Mouse (Mus musculus) hindbrain, embryonic 11.5 days (tissue): ENCODE measurements at regions not wholly inside any gene's neighbourhood (a gene's known extent, or its start where the extent isn't known, plus 50 kb on each side); places are given as distances from the start of the nearest gene placed in this dataset.

Experiments
- ATAC-seq: fragments of 200-750 bp; cut with Nextera tagmentation; 2 replicates; pipeline ENCODE4 v1.8.0; 2017; ENCODE audit warnings: mild to moderate bottlenecking, moderate TSS enrichment, moderate library complexity; ENCODE audit not compliant: low FRiP score
- DNase-seq: peaks from one replicate; pipeline ENCODE4 v3.0.0-alpha.2; 2015; ENCODE audit warnings: low spot score
- H3K27ac ChIP-seq: fragments of 300-500 bp; sonication (generic); 2 replicates; pipeline ENCODE4 v1.5.1; 2014; ENCODE audit warnings: mild to moderate bottlenecking, low read depth, low read length
- H3K27me3 ChIP-seq: fragments of 300-500 bp; sonication (generic); 2 replicates; pipeline ENCODE4 v1.6.1; 2014; ENCODE audit warnings: mild to moderate bottlenecking, low read length, moderate library complexity, mixed read lengths; ENCODE audit not compliant: control insufficient read depth, insufficient read depth
- H3K36me3 ChIP-seq: fragments of 300-500 bp; sonication (generic); 2 replicates; pipeline ENCODE4 v1.6.1; 2014; ENCODE audit warnings: mild to moderate bottlenecking, low read length, moderate library complexity, mixed read lengths; ENCODE audit not compliant: control insufficient read depth, insufficient read depth
- H3K4me1 ChIP-seq: fragments of 300-500 bp; sonication (generic); replicated peaks from 2 replicates; pipeline ENCODE4 v1.6.1; 2014; ENCODE audit warnings: low read length, mixed read lengths; ENCODE audit not compliant: control insufficient read depth, insufficient read depth
- H3K4me2 ChIP-seq: fragments of 300-500 bp; sonication (generic); replicated peaks from 2 replicates; pipeline ENCODE4 v1.6.1; 2014; ENCODE audit warnings: mild to moderate bottlenecking, low read depth, low read length
- H3K4me3 ChIP-seq: fragments of 300-500 bp; sonication (generic); 2 replicates; pipeline ENCODE4 v1.5.1; 2014; ENCODE audit warnings: low read depth, low read length
- H3K9ac ChIP-seq: fragments of 300-500 bp; sonication (generic); 2 replicates; pipeline ENCODE4 v1.6.1; 2014; ENCODE audit warnings: low read depth, low read length
- H3K9me3 ChIP-seq: fragments of 300-500 bp; sonication (generic); 2 replicates; pipeline ENCODE4 v1.6.1; 2016; ENCODE audit warnings: low read length; ENCODE audit not compliant: control insufficient read depth
- WGBS: fragments of 180-500 bp; shearing (Covaris S2); extraction: QIAGEN DNeasy Blood & Tissue Kit; methylation state at CpG from one replicate; pipeline ENCODE4 v1.1.7; 2014; 5-methylcytosine and 5-hydroxymethylcytosine counted together

DNA sequence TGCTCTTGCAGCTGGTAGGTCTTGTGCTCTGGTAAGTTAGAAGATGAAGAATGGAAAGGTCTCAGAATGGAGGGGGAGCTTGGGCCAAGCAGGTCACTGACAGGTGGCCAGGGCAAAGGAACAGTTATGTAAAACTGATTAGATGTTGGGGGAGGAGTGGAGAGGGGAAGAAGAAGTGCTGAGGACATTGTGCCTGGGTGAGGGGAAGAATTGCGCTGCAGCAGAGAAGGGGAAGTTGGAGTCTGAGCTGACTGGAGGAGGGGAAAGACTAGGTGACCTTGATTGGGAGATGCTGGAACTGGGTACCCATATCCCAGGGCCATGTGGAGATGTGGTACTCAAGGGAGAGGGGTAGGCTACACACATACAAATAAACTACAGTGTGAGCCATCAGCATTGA is 193.5 kb downstream of the Pten start:
- ATAC-seq (no peak), DNase-seq (no peak)
- Histone ChIP-seq H3K4me3 (no peak overlapping the region), H3K9me3 (no peaks in the 10 kb centered on the region), H3K9ac (no peak overlapping the region), H3K4me1 (no peaks in the 10 kb centered on the region; the same call in 1 of the 2 replicates), H3K27ac (no peak overlapping the region), H3K4me2 (no peak overlapping the region), H3K36me3 (no peaks in the 10 kb centered on the region), H3K27me3 (no peaks in the 10 kb centered on the region)
- WGBS, result 81% methylated on average over 1 of the region's 1 CpGs

DNA sequence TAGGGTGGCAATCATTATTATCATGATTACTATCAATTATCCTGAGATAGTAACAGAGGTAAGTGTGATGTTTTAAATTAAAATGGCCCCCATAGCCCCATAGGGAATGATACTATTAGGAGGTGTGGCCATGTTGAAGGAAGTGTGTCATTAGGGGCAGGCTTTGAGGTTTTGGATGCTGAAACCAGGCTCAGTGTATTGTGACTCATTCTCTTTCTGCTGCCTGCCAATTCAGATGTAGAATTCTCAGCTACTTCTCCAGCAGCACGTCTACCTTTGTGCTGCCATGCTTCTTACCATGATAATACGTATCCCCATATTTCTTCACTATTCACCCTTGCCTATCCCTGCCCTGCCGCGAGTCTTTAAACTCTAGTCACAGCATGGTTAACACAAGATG is 195.1 kb downstream of the Pten start:
- no peaks in the 10 kb centered on the region for H3K36me3 ChIP-seq
- H3K27ac ChIP-seq, result no peak overlapping the region
- no peaks in the 10 kb centered on the region for H3K9me3 ChIP-seq
- ATAC-seq (no peak), DNase-seq (no peak)
- WGBS, result 92% methylated on average over 4 of the region's 4 CpGs
- H3K4me1 ChIP-seq, result no peaks in the 10 kb centered on the region; the same call in 1 of the 2 replicates
- no peaks in the 10 kb centered on the region for H3K27me3 ChIP-seq
- no peak overlapping the region for H3K4me2 ChIP-seq
- no peak overlapping the region for H3K9ac ChIP-seq
- no peak overlapping the region for H3K4me3 ChIP-seq

DNA sequence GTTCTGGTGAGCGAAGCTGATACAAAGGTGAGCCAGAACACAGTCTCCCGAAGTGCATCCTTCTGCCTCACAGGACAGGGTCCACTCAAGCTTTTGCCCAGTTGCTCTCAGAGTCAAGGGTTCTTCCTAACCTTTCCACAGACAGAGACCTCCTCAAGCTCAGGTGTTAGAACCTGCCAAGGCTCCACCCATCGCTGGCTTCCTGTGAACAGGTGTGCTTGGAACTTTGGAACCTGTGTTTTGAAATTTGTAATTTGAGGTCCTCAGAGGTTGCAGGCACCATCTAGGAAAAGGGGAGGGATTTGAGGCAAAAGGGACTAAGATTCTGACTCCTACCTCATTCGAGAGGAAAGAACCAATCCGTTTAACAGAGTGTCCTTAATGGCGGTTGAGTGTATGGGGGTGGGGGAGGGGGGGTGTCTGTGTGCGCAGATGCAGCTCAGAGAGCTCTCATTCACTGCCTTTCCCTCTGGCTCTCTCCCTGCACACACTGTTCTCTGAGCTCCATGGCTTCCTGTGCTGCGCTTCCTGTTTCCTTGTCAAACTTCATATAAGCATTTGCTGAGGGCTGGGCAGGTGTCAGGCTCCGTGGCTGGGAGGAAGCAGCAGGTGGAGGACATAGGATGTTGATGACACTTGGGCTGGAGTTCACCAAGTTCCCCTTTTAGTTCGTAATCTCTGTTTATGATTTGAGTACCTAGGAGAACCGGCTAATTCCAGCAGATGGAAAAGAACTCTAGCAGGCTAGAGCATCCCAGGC is 195.8 kb downstream of the Pten start:
- DNase-seq (no peak), ATAC-seq (no peak)
- H3K9ac ChIP-seq, result no peak overlapping the region
- H3K36me3 ChIP-seq, result no peaks in the 10 kb centered on the region
- no peak overlapping the region for H3K4me2 ChIP-seq
- no peak overlapping the region for H3K4me3 ChIP-seq
- WGBS, result 73% methylated on average over 11 of the region's 11 CpGs
- H3K27me3 ChIP-seq, result no peaks in the 10 kb centered on the region
- H3K9me3 ChIP-seq, result no peaks in the 10 kb centered on the region
- H3K27ac ChIP-seq, result no peak overlapping the region
- H3K4me1 ChIP-seq, result no peaks in the 10 kb centered on the region; the same call in 1 of the 2 replicates

DNA sequence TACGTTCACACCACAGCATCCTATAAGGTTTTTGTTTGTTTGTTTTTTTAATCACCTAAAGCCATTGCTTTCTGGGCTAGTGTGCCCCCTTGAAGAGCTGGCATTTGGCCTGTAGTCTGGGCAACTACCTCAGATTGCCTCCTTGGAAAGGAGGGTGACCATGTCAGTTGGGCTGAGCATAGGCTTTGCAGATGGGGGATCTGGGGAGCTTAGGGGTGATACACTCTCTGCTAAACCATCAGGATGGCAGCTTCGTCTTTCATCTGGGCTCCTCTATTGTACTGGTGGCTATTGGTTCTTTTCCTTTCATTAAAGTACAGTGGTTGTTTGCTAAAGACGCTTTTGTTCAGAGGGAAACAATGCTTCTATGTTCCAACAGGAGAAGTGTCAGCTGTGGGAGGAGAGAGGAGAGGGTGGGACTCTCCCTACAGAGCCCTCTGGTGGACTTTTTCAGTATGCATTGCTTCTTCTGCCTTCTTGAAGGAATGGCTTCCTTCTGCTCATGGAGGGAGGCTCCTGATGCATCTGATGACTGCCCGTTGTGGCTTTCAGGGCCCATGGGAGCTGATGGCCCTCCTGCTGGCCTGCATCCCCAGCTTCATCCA is 196.8 kb downstream of the Pten start:
- H3K4me1 ChIP-seq, result no peaks in the 10 kb centered on the region; the same call in 1 of the 2 replicates
- WGBS, result 43% methylated on average over 4 of the region's 4 CpGs
- no peaks in the 10 kb centered on the region for H3K9me3 ChIP-seq
- DNase-seq (peak; percentile 56), ATAC-seq (no peak)
- no peak overlapping the region for H3K4me2 ChIP-seq
- no peaks in the 10 kb centered on the region for H3K36me3 ChIP-seq
- no peak overlapping the region for H3K27ac ChIP-seq
- no peaks in the 10 kb centered on the region for H3K27me3 ChIP-seq
- H3K4me3 ChIP-seq, result no peak overlapping the region
- no peak overlapping the region for H3K9ac ChIP-seq

DNA sequence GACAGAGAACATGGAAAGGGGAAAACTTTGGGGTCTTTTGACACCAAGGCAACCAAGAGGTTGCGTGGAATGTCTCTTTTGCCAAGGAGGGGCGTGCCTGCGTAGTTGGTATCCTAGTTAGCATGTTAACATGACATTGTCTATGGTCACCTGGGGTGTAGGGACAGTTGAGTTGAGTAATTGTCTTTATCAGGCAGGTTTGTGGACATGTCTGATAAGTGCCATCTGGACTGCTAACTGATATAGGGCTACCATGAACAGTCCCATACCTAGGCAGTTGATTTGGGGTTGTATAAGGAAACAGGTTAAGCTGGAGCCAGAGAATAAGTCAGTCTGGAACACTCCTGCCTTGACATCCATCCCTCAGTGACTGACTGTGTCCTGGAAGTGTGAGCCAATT is 197.6 kb downstream of the Pten start:
- WGBS, result 89% methylated on average over 3 of the region's 3 CpGs
- H3K9ac ChIP-seq, result no peak overlapping the region
- no peak for DNase-seq

DNA sequence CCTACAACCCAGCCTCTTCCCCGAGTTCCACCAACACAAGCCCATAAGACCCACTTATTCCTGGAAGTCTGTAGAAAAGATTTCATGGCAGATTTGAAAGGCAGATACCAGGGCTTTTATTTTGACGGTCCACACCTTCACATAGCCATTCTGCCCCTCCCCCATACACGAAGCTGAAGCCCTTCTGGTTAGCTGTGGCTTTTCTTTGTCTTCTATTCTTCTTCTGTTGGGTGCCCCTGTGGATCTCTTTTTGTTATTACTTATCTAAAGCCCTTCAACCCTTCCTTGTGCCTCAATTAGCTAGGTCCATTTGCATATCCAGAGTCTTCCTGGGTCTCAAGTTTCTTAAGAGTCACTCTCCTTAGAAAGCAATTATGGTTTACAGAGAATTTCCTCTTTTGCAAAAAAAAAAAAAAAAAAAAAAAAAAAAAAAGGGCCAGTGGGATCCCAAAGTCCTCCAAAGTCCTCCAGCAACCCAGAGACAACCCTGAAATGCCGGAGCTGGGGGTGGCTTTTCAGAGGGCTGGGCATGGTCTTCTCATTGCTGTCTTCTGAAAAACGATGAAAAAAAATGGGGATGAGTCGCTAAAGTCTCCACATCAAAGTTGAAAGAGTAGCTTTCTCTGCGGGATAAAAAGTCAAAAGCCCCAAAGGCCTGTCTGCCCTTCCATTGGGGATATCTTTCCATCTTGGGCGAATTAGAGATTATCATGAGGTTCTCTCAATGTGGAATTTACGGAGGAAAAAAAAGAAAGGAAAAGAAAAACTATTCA is 199.0 kb downstream of the Pten start:
- DNase-seq, result peak; percentile 60
- Histone ChIP-seq H3K4me2 (peak overlapping the region; percentile 27; the same call in 1 of the 2 replicates), H3K4me3 (no peak overlapping the region), H3K27me3 (no peaks in the 10 kb centered on the region), H3K27ac (no peak overlapping the region), H3K36me3 (no peaks in the 10 kb centered on the region), H3K9me3 (no peaks in the 10 kb centered on the region), H3K9ac (no peak overlapping the region), H3K4me1 (no peaks in the 10 kb centered on the region; the same call in 1 of the 2 replicates)
- 3% methylated on average over 9 of the region's 9 CpGs for WGBS
- no peak for ATAC-seq

More for the DNA sequence above, 197.6 kb downstream of the Pten start:
- no peak for ATAC-seq
- no peaks in the 10 kb centered on the region; the same call in 1 of the 2 replicates for H3K4me1 ChIP-seq
- H3K4me2 ChIP-seq, result no peak overlapping the region
- no peak overlapping the region for H3K27ac ChIP-seq
- no peaks in the 10 kb centered on the region for H3K27me3 ChIP-seq
- no peaks in the 10 kb centered on the region for H3K36me3 ChIP-seq
- H3K4me3 ChIP-seq, result no peak overlapping the region
- no peaks in the 10 kb centered on the region for H3K9me3 ChIP-seq

DNA sequence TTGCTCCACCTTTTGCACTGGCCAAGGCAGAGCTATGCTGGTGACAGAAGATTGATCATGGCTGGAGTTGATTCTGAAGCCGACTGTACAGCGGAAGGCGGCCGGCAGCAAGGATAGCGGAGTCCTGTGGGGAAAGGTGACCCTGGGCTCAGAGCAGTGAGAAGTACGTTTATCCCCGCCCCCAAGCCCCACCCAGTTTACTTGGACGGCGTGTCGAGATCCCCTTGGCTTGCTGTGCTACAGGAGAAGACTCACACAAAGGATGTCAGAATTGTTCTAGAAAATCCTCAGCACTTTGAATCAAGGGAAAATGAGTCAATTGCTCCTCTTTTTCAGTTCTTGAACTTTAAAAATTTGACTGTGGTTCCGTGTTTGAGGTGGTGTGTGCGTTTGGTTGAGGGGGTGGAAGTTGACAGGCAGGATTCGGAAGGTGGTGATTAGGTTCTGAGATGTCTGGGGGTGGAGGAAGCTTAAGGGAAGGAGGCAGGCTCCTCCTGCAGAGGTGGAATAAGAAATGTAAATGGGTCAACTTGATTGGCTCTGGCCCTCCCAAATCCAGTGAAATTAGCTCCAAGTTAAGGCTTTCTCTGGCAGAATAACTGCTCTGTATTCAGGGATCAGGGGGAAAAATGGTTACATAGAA is 199.7 kb downstream of the Pten start:
- WGBS, result 1% methylated on average over 13 of the region's 13 CpGs
- Histone ChIP-seq H3K4me1 (no peaks in the 10 kb centered on the region; the same call in 1 of the 2 replicates), H3K9me3 (no peaks in the 10 kb centered on the region), H3K4me2 (peak overlapping the region; percentile 27; the same call in 1 of the 2 replicates), H3K27ac (no peak overlapping the region), H3K9ac (no peak overlapping the region), H3K4me3 (no peak overlapping the region), H3K27me3 (no peaks in the 10 kb centered on the region), H3K36me3 (no peaks in the 10 kb centered on the region)
- peak; percentile 26; the same call in 1 of the 2 replicates for ATAC-seq
- DNase-seq, result peak; percentile 35

DNA sequence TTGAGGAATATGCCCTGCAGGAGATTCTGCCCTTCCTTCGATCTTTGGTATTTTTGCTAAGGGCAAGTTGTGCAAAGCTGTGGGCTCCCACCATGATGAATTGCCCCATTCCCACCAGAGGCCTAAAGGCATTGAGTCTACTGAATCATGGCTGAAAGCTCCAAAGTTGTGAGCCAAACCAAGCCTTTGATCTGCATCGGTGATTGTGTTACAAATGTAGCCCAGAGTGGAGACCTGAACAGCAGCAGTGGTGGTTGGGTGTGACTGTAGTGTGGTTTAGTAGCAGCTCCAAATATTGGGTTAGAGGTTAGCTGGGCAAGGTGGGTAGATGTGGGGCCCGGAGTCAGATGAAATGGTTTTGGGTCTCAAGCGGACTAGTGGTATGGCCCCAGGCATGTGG is 201.0 kb downstream of the Pten start:
- Histone ChIP-seq H3K4me3 (no peak overlapping the region), H3K27ac (no peak overlapping the region), H3K9ac (no peak overlapping the region), H3K36me3 (no peaks in the 10 kb centered on the region), H3K4me2 (no peak overlapping the region), H3K27me3 (no peaks in the 10 kb centered on the region), H3K4me1 (no peaks in the 10 kb centered on the region; the same call in 1 of the 2 replicates), H3K9me3 (no peaks in the 10 kb centered on the region)
- ATAC-seq (no peak), DNase-seq (no peak)
- WGBS, result 91% methylated on average over 4 of the region's 4 CpGs
